Mouse (Mus musculus) megakaryocyte, embryonic 14.5 days (primary cell): ENCODE measurements around the gene BC029722.

ENCODE experiments used
- FLI1 ChIP-seq: IDR thresholded peaks from 2 replicates; pipeline ENCODE4 v1.6.1; 2012; ENCODE audit warnings: low read length, inconsistent platforms, mixed read lengths
- GATA1 ChIP-seq: IDR thresholded peaks from 3 replicates; pipeline ENCODE4 v1.6.1; 2012; ENCODE audit warnings: mixed read lengths, low read length, inconsistent platforms, borderline replicate concordance

- TF ChIP-seq FLI1 (no peak), GATA1 (no peak)
Observed at GRCm38 (mm10) chr2:155826630-155827424, 7.6 kb upstream of the BC029722 start, which contains the start of gene Eif6.
